Mouse (Mus musculus) urinary bladder, adult 18-20 months (tissue): ENCODE measurements around the gene Ambra1.

Experiments
- DNase-seq, 2 experiments: peaks; one replicate each; pipeline ENCODE4 v3.0.0; 2022; ENCODE audit warnings: low spot score in 2 of 2, mixed read lengths in 2 of 2

Ambra1 gene

DNA sequence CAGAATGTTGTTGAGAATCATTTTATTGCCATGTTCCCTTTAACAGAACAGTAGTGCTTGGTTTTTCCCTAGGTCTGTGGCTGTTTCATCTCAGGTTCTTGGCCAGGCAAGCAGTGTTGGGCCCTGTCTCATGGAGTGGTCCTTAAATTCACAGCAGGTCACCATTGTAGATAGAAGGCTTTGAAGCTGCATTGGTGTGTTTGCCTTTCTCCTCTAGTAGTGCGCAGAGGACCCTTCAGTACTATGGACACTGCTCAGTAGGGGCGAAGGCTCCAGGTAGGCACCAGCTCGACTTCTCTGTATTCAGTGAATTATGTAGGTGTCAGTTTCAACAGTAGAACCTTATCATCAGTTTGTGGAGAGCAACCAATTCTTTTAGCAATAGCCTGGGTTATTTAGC, 142.7 kb downstream of the Ambra1 start:
- no peak for DNase-seq

DNA sequence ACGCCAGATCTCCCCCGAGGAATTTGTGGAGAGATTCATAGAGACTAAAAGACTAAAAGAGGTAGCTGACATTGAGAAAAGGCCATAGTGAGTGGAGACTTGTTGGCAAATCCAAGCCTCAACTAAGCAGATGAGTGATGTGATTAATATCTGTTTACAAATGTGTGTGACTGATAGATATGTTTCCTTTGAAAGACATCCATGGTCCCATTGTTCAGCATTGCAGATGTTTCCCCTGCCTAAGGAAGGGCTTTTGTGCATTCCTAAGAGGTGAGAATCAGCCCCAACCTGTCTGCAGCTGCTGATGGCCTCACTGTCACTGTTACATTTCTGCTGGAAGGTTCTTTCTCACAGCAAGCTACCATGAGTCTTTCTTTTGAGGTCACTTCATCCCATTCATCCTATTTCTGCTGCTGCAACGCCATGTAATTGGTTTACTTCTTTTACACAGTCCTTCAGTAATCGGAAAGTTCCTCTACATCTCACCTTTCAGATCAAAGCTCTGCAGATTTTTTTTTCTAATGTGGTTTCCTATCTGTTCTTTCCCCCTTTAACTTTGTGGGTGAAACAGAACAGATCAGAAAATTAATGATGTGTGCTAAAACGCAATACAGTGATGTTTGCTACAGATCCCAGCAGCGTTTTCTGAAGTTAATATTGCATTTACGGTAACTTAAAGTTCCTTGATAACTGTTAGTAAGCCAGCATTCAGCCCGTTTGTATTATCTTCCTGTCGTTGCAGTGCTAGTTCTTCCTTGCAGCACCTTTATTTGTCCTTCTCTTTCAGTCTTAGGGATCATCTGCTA, 146.3 kb downstream of the Ambra1 start:
- DNase-seq: no peak

DNA sequence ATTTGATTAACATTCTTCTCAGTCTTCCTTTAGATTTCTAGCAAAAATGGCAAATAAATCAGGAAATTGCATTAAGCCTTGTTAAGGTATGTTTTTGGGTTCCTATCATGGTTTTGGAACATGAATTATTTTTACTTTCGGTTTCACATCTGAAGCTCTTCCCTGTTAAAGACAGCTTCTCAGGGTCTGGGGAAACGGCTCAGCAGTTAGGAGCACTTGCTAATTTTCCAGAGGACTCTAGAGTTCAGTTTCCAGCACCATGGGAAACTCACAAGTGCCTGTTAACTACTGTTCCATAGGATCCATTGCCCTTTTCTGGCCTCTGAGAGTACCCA, 146.8 kb downstream of the Ambra1 start:
- no peak for DNase-seq

DNA sequence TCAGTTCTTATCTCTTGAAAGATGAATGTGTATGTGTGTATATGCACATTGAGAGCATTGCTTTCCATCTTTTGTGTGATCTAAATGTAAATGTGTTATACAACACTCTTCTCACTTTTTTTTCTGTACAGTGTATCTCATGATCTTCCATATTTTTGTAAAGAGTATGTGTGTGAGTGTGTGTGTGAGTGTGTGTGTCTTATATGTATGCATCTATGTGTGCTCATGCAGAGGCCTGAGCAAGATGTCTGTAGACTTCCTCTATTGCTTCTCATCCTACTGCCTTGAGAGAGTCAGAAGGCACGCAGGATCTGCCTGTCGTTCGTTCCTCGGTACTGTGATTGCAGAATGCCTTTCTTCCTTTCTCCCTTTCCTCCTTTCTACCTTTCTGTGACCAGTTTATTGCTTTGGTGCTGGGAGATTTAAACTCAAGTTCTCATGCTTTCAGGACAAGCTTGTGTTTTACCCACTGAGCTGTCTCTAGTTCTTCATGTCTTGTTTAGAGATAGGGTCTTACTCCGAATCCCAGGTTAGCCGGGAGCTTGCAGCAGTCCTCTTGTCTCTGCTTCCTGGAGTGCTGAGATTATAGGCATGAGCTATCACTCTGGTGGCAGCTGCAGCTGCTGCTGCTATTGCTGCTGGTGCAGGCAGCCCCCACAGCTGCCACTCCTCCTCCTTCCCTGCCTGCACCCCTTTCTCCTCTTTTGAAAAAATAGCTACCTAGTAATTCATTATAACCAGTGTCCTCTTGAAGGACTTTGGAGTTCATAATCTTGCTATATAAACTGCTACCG, 148.7 kb downstream of the Ambra1 start:
- no peak for DNase-seq

DNA sequence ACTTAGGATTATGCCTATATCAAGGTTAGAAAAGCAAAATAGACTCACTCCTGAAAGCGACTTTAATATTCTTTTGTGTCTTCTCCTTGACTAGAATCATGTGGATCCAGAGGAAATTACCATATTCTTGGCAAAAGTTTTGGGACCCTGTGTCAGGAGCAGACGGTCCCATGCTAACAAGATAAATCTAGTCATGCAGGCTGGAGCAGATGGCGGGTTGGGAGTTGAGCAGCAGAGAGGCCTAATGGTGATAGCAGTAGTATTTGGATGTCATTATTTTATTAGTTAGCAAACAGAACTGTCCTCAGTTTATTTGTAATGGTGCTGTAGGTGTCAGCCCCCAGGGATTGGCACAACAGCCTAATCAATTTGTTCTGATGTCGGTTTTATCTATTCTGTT, 154.0 kb downstream of the Ambra1 start:
- DNase-seq: no peak

DNA sequence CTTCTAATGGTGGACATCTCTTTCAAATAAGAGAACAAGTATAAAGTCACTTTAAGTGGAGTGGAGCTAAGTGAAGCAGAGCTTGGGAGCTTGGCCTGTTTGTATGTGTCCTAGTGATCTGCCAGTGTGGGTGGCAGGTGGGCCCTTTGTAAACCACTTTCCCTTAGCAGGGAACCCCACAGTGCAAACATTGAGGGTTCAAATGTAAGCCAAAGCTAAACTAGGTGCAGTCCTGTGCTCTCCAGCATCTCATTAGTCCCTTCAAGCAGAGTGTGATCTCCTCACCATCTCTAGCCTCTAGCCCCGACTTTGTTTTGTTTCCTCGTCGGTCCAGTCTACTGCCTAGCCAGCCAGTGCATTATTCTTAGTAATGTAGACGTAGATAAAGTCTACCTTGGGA, 154.7 kb downstream of the Ambra1 start:
- no peak for DNase-seq

DNA sequence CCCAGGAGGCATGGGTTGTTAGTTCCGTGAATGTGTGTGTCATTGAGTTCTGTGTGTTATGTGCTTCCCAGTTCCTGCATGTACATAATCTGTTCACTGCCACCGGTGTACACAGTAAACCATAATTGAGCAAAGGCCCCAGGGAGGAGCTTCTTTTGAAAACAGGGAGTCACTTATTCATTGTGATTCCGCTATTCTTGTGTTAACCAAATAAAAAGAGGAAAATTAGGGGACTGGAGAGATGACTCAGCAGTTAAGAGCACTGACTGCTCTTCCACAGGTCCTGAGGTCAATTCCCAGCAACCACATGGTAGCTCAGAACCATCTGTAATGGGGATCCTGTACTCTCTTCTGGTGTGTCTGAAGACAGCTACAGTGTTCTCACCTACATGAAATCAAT, 164.8 kb downstream of the Ambra1 start:
- DNase-seq: no peak

DNA sequence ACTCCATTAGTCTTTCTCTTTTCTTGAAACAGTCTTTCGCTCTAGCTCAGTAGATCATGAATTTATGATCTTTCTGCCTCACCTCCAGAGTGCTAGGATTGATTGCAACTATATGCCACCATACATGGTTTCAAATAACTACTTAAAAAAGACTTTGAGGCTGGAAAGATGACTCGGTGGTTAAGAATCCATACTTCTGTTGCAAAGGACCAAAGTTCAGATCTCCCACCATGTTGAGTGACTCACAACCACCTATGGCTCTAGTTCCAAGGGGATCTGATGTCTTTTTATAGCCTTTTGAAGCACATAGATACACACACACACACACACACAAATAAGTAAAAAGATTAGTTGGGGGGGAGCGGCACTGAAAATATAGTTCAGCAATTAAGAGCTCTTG, 165.5 kb downstream of the Ambra1 start:
- no peak for DNase-seq

DNA sequence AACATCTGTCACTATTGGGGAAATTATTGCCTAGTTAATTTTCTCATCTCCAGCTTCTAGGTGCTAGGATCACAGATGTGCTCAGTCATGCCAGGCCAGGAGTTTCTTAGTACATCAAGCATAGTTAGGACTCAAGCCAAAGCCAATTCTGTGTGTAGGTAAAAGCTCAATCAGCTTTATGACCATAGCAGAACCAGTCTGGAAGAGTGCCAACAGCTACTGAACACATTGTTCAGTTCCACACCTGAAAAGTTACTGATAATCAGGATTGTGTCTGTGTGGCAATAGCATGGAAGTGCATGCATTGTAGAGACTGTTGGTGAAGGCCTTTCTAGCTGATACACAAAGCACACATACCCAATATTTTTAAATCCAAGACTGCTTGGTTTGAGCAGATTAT, 168.0 kb downstream of the Ambra1 start:
- no peak for DNase-seq

DNA sequence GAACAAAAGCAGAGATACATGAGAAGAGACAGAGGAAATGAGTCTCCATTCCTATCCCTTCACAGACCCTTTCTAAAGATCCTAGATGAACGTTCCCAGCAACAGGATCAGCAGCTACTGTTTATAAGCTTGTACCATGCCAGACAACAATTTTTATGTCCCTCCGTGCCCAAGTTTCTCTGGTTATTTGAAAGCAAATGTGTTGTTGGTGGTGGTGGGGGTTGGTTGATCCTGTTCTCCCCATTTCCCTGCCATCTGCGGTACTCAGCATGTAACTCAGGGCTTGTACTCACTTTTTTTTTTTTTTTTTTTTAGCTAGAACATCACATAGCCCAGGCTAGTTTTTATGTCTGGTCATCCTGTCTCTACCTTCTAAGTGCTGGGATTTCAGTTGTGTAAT, 169.2 kb downstream of the Ambra1 start:
- DNase-seq: no peak

DNA sequence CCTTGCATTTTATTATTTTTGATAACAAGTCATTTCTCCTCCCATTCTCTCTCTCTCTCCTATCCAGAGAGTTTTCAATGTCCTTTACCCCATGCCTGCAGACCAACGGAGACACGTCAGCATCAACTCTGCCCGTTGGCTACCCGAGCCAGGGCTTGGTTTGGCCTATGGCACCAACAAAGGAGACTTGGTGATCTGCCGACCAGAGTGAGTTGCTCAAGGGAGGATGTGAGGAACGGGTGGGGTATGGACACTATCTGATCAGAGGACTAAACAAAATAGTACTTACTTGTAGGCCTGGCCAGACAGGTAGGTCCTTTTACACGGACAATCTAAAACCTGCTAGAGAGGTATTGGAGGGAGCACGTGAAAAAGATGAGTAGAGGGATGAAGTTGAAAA, 170.5 kb downstream of the Ambra1 start:
- DNase-seq: no peak

DNA sequence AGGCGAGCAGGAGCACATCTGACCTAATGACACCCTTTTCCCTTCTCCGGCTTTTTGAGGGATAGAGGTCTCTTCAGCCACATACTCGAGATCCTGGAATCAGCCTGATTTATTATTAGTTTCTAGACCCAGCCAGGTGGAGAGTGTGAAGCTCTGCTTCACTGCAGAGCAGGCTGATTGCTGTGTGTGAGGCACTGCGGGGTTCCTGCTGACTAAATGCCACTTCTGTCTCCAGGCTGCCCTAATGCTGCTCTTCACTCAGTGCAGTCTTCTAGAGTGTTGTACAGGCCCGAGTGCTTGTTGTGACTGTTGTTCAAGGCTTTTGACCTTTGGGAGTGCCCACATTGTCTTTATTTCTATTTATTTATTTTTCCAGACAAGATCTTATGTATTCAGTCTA, 172.4 kb downstream of the Ambra1 start:
- no peak for DNase-seq

DNA sequence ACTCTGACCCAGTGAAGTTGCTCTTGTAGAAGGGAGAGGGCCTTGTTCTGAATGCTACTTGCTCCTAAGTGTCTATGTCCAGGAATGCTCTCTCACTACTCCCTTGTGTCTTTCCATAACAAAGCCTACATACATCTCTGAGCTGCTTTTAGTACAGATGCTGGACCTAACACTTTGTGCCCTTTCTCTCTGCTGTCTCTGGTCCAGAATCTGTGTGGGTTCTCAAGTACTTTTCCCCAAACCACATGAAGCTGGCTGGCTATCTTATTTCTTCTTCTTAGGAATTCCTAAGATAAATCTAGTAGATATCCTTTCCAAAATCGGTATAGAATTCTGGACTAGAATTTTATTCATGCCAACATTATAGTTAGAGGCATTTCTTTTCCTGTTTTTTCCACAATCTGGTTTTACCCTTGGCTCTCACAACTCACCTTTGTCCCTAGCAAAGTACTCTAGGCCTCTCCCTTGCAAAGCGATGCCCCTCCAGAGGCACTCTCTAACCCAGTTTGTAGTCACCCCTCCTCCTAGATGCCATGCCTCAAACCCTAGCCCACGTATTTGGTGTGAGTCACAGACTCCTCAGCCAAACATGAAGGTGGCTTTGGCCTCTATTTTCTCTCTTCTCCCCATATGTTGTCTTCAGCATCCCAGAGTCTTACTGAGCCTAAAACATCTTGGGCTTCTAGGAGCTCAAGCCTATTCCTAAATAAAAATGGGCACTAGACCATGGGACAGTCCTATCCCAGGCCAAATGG, 173.4 kb downstream of the Ambra1 start:
- DNase-seq: no peak

DNA sequence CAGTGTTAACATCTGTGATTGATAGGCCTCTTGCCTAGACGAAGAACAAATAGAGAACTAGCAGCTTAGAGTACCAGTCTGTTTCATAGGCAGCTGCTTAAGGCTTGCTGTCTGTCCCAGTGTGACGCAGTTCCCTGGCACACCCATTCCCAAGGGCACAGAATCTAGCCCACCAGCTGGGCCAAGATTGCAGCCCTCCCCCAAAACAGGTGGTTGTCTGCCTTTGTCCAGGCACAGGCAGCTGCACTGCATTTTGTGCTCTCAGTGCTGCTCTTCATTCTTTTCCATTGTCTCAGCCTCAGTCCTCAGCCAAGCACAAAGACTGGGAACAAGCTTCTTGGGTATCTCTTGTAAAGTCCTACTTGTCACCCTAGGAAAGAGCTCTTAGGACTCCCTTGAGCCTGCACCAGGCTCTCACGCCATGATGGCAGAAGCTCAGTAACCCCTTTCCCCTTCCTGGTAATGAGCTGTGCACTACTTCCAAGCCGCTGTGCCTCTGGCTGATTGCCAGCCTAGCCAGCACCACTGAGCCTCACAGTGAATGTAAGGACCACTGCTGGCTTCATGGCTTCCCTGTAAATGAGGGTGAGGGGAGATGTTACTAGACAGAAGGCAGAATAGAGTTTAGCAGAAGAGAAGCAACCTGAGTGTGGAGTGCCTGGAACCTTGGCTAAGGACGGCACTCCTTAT, 174.8 kb downstream of the Ambra1 start:
- DNase-seq: no peak

DNA sequence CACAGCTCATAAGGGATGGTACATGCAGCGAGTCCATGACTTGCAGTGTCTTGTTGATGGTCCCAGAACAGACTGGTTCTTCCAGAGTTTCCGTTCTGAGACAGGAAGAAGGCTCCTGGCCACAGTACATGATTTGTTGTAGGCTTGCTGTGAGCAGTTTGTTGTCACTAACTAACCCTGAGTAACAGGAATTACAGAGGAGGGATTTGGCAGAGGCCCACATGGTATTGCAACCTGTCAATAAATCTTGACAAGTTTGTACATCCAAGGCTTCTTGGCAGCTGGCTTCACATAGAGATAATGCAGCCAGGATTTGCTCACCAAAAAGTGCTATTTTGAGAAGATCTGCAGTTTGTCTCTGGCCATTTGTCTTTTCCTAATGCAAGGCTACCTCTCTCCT, 176.2 kb downstream of the Ambra1 start:
- DNase-seq: no peak

DNA sequence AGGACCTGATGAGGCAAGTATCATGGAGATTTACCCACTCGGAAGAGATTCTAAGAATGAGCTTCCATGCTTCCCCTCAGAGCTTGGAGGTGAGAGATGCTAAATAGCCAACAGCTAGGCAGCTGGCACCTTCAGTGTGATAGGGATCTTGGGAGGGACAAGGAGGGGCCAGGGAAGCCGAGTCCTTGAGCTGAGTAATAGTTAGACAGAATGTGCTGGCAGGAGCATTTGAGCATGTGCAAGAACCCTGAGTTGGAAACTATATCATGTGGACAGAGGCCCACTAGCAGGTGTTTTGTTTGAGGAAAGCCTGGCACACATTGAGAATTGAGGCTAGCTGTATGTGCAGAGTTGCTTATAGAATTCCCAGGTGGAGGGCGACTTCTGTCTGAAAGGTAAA, 182.7 kb downstream of the Ambra1 start:
- DNase-seq: no peak

DNA sequence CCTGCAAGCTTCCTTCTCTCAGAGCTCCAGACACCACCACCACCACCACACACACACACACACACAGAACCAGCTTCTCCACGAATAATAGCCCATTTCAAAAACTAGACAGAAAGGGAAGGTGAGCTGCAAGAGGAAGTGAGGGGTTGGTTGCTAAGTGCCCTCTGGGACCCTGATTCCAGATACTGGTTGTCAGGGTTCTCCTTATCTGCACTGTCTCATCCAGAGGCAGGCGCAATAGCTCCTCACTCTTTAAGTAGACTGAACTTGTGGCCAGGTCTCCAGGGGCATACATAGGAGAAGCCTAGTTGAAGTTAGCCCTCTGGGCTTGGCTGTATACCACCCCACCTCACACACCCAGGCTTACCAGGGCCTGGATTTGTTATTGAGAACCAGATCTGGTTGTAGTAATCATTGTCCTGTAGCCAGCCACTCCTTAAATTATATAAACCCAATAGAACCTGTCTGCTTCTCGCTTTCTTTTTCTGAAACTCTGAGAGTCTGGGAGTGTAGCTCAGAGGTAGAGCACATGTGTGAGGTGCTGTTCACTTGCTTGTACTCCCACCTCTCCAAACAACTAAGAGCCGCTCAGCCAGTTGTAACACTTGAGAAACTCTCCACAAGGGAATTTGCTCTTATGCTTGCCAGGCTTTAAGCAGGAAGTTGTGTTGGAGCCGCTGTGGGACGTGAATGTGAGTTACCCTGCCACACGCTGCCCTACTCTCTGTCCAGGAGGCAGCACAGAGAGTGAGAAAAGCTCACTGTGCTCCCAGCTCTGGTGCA, 183.6 kb downstream of the Ambra1 start:
- no peak for DNase-seq

DNA sequence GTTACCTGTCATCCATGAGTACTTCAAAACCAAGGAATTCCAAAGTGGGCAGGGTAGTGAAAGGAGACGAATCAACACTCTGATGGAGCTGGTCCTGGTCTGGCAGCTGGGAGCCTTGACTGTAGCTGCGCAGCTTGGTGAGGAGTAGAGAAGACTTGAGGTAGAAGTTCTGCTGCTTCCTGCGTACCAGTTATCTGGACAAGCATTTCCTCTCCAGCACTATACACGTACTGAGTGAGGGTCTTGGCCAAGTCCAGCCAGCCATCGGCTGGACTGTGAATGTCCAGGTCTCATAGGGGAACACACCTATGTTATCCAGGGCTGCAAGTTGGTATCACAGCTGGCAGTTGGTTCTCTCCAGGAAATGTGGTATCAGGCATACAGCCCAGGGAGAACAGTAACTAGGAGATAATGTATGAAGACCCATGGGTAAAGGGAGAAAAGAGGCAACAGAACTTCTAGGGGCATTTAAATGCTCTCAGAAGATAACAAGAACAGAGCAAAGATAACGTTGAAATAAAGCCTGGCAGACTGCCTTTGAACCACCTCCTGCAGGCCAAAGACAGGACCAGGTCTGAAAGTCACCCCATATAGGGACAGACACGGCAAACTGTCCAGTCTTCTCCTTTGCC, 186.5 kb downstream of the Ambra1 start:
- DNase-seq: no peak

DNA sequence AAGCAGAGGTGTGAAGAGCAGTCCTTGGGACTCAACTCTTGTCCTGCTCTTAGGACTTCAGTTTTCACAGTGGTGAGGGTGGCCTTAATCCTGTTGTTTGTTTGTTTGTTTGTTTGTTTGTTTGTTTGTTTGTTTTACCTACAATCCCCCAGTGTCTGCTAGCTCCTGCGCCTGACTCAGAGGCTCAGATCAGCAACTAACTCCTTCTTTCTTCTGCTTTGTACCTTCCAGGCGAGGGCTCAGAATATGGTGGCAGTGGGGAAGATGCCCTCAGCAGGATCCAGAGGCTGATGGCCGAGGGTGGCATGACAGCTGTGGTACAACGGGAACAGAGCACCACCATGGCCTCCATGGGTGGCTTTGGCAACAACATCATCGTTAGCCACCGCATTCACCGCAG, 187.2 kb downstream of the Ambra1 start:
- no peak for DNase-seq

DNA sequence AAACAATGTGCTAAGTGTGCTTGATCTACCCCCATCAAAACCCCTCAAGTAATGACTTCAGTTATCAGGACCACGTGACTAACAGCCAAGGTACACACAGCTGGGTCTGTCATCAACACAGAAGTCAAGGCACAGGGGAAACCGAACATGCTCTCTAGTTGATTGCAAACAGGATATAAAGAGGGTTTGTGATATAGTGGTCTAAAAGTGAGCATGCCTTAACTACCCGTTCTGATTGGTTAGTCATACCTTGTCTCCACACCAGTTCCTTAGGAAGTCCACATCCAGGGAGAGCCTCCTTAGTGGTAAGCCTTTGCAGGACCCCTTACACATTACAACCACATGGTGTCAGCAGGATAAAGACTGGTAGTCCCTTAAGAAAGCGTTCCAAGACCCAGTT, 190.2 kb downstream of the Ambra1 start:
- DNase-seq: no peak
